Mouse (Mus musculus): ENCODE data around the gene Nudt4.

DNA sequence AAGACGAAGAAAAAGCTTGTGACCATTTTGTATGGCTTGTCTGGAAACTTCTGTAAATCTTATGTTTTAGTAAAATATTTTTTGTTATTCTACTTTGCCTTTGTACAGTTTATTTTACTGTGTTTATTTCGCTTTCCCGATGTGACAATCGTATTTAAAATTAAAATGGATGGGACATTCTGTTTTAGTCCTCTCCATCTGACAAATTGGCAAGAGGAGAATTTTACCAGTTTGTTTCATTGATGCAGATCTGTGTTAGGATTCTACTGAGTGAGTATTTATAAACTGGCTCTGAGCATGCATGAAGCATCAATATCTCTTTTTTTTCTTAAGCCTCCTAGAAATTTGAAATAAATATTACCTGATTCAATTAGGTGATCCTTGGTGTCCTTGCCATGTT lies 21.0 kb downstream of the Nudt4 start:
- no peak for TF ChIP-seq CTCF (IDR thresholded peaks at IDR 0.05; ENCODE audit: insufficient read depth, low read depth, low read length)
- no peak for TF ChIP-seq POLR2A (IDR thresholded peaks at IDR 0.05; ENCODE audit: insufficient read depth, low read depth, low read length)

Data from olfactory bulb, adult 2 months (tissue).